Mouse (Mus musculus) midbrain, embryonic 16.5 days (tissue): ENCODE measurements around the gene Snx19. TPM values are rescaled to one million over a fixed set of nuclear protein-coding genes. Genes with fewer than 3 reads are reported as not detected.

ENCODE experiments used
- ATAC-seq: fragments of 200-750 bp; cut with Nextera tagmentation; 2 replicates; pipeline ENCODE4 v1.8.0; 2017; ENCODE audit warnings: moderate TSS enrichment
- H3K27ac ChIP-seq: fragments of 300-500 bp; sonication (generic); 2 replicates; pipeline ENCODE4 v1.5.1; 2014; ENCODE audit warnings: mild to moderate bottlenecking, low read length, mixed read lengths
- H3K27me3 ChIP-seq: fragments of 300-500 bp; sonication (generic); 2 replicates; pipeline ENCODE4 v1.6.1; 2014; ENCODE audit warnings: low read depth, low read length, mixed read lengths; ENCODE audit not compliant: control insufficient read depth, insufficient read depth
- H3K36me3 ChIP-seq: fragments of 300-500 bp; sonication (generic); 2 replicates; pipeline ENCODE4 v1.6.1; 2014; ENCODE audit warnings: mild to moderate bottlenecking, low read length, moderate library complexity, mixed read lengths; ENCODE audit not compliant: control insufficient read depth, insufficient read depth
- H3K4me1 ChIP-seq: fragments of 300-500 bp; sonication (generic); 2 replicates; pipeline ENCODE4 v1.6.1; 2014; ENCODE audit warnings: mild to moderate bottlenecking, low read length, mixed read lengths; ENCODE audit not compliant: control insufficient read depth, insufficient read depth
- H3K4me2 ChIP-seq: fragments of 300-500 bp; sonication (generic); 2 replicates; pipeline ENCODE4 v1.6.1; 2014; ENCODE audit warnings: mild to moderate bottlenecking, low read length, mixed read lengths
- H3K4me3 ChIP-seq: fragments of 300-500 bp; sonication (generic); 2 replicates; pipeline ENCODE4 v1.5.1; 2014; ENCODE audit warnings: low read depth, mild to moderate bottlenecking, low read length, moderate library complexity, mixed read lengths
- H3K9ac ChIP-seq: fragments of 300-500 bp; sonication (generic); 2 replicates; pipeline ENCODE4 v1.6.1; 2014; ENCODE audit warnings: low read depth, low read length, mixed read lengths
- H3K9me3 ChIP-seq: fragments of 300-500 bp; sonication (generic); replicated peaks from 2 replicates; pipeline ENCODE4 v1.6.1; 2014; ENCODE audit warnings: mild to moderate bottlenecking, low read length, mixed read lengths; ENCODE audit not compliant: control insufficient read depth, poor library complexity, severe bottlenecking
- polyA plus RNA-seq: library from polyadenylated mRNA; unstranded; fragments of >200 nt; fragmentation: Nextera tagmentation; extraction: Ambion mirVana; gene quantifications from 2 replicates; pipeline ENCODE4 v1.2.1, GENCODE M21; 2015

Gene Snx19
- polyA plus RNA-seq, 1 experiment from 2014 or later = 23.2 TPM

GRCm38 (mm10) chr9:30515953-30516352 lies 89.0 kb downstream of the Snx19 start:
- no peak overlapping the region for H3K9ac ChIP-seq
- H3K27me3 ChIP-seq = no peaks in the 10 kb centered on the region
- H3K4me1 ChIP-seq = peaks cover 7% of the 10 kb centered on the region
- H3K4me2 ChIP-seq = no peak overlapping the region
- H3K9me3 ChIP-seq = peaks cover 6% of the 10 kb centered on the region
- H3K27ac ChIP-seq = no peak overlapping the region
- no peak overlapping the region for H3K4me3 ChIP-seq
- H3K36me3 ChIP-seq = no peaks in the 10 kb centered on the region
- ATAC-seq = no peak
